Mouse (Mus musculus): ENCODE data around the gene Wdr18.

Gene Wdr18
- long read RNA-seq, experiment 1, transcript Wdr18-201 (10 exons, 3,911 nt): major isoform, 135 of 142 reads
- long read RNA-seq, experiment 1, partial matches to known transcripts: 0 of 142 reads
- long read RNA-seq, experiment 1, other reads (novel, unspliced or antisense): 7 of 142 reads
- long read RNA-seq, experiment 2, transcript Wdr18-201 (10 exons, 3,911 nt): major isoform, 141 of 168 reads
- long read RNA-seq, experiment 2, partial matches to known transcripts: 7 of 168 reads
- long read RNA-seq, experiment 2, other reads (novel, unspliced or antisense): 19 of 168 reads

DNA sequence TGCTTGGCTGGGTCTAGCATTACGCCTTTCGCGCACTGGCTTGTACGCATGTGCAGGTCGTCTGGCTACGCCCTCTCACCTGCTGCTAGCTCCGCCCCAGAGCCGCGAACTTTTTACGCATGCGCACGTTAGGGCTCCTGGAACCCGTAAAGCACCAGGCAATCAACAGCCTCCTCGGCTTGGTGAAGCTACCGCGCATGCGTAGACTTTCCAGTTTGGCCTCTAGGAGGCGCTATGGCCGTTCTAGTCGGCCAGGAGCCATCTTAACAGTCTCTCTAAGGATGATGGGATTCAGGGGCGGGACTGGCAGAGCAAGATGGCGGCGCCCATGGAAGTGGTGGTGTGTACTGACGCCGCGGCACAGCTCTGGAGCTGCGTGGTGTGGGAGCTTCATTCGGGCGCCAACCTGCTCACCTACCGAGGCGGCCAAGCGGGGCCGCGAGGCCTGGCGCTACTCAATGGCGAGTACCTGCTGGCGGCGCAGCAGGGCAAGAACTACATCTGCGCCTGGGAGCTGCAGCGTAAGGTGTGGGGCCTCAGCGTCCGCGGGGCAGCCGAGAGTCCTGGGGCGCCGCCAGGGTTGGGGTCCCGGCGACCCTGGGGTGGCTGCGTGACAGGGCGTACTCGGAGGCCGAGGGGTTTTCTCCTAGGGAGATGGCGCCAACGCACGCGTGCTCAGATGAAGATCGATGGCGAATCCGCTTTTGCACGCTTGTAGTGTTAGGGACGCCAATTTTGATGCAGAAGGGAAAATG, at the start of gene Wdr18:
TSS of gene Wdr18 (plus strand) at position 306 of the 755 bp plus-strand sequence.
- intact Hi-C loops (cut with DNase I): loop anchor here (5.0 kb wide), 3 partner anchors 68 to 177 kb away; partner anchors contain the start of genes Atp5d and Cfd

DNA sequence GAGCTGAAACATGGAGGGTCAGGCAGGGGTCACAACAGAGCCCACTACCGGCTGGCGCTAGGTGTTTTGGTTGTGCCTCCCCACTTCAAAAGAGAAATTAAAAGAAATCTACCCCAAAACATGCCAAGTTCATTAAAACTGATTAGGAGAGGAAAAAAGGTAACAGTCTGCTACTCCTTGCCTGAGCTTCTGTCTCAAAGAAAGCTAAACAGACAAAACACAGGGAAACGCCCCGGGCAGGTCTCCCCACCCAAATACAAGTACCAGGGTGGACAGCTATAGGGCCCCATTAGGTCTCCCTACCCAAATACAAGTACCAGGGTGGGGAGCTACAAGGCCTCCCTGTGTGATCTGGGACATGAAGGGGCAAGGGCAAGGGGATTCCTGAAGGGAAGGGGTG, 49.4 kb upstream of the Wdr18 start, which contains the start of gene Gm26602:
TSS of gene Gm26602 (plus strand) at position 301 of the 400 bp plus-strand sequence.
- intact Hi-C loops (cut with DNase I): no loop called here

DNA sequence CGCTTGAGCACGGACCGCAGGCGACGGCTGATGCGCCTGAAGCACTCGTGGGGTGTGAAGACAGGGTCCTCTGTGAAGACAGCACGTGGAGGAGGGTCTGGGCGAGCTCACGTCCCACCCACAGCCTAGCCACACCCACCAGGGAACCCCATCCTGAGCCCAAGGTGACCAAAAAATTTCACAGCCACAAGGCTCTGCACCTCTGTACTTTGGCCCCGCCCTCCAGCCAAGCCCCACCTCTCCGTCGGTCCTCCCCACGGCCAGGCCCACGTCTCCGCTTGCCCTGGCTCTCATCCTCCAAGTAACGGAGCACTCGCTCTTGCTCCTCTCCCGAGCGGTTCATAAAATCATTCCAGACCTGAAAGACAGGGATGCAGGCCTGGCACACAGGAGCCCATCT, 47.5 kb upstream of the Wdr18 start:
- intact Hi-C loops (cut with DNase I): no loop called here

DNA sequence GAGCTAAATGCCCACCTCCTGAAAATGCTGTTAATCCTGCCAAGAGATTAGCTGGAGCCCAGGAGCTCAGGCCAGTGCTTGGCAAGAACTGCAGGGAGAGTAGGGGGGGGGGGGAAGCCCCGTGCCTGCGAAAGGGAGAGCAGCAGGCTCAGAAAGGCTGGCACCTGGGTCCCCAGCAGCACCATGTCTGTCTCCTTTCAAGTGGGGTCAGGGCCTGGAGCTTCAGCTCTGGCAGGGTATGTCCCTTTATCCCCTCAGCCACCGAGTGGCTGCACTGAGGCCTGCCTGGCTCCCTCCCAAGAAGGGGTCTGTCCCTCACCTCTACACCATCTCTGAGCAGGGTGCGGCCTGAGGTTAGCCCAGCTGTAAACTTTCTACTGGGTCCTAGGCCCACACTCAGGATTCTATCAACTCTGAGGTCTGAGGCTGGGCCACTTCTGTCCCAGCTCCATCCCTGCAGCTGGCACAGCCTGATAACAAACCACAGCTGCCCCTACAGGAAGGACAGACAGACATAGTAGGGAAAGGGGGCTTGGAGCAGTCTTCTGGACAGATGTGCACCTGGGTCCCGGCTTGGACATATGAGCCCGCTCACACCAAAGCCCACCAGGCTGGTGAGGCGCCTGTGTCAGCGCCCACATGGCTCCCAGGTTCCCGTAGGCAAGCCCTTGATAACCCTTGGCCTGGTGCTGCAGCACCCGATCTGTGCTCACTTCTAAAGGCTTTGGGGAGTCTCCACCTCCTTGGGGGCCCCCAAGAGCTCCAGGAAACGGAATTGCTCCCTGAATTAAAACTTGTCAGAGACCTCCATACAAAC, 45.6 kb upstream of the Wdr18 start:
- intact Hi-C loops (cut with DNase I): no loop called here

DNA sequence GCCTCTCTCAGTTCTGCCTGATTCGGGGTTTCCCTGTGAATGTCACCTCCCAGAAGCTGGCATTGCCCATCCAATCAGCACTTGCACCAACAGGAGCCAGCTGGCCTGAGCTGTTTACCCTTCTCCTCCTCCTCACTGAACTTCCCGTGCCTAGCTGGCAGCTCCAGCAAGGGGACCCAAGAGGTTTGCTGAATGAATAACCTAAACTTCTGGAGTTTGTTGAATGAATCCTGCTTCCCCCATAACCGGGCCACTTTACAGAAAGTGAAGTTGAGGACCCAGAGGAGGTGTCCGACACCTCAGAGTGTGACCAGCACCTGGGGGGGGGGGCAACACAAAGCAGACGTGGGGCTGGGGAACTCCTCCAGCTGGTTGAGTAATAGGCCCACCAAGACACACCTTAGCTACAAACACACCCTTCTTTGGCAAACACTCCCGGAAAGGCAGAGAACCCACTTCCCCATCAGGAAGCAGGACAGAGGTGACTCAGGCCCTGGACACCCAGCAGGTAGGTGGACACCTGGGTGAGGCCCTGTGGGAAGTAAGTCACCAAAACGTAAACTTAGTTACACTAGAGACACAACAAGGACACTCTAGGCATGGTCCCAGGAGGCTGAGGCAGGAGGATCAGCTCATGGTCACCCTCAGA, 44.9 kb upstream of the Wdr18 start:
- intact Hi-C loops (cut with DNase I): no loop called here

DNA sequence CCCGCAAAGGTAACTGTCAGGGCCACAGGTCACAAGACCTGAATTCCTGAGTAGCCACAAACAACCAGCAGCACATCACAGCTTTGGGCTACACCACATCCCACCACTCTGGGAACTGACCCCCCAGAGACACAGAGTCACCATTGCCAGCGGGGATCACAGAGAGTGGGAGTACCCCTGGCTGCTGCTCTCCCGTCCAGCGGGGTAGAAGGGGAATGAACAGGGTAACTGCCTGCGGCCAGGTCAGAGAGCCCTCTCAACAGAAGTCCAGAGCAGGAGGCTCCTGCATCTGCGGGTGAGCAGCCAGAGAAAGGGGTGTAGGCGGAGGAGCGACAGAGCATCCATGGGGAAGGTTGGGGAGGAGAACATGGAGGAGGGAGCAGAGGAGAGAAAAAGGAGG, 43.9 kb upstream of the Wdr18 start:
- intact Hi-C loops (cut with DNase I): no loop called here

DNA sequence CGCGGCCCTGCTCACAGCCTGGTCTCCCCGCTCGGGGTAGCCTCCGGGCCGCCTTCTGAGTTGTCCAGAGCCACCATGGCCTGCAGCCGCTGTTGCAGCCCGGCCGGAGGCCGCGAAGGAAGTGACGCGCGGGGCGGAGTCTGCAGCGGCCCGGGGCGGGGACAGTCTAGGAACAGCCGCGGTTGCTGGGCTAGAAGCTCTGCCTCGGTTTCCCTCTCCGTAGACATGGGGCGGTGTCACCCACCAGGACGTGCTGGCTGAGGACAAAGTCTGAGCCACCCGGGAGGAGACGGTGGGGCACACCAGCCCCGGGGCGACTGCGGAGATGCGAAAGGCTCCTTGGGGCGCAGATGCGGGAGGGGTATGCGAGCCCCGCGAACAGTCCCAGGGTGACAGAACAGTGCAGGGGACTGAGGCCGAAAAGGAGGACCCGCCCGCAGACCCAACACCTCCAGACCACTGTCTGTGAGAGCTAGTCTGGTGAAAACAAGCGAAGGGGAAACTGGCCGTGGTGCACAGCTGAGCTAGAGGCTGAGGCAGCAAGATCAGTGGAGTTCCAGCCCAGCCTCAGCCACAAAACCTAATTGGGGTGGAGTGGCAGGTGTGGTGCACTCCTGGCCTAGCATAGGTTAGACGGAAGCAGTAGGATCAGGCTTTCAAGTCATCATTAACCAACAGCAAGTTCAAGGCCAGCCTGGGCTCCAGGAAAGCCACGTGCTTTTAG, 43.0 kb upstream of the Wdr18 start, which contains the start of gene Kiss1r:
TSS of gene Kiss1r (plus strand) at position 164 of the 724 bp plus-strand sequence.
- intact Hi-C loops (cut with DNase I): no loop called here

DNA sequence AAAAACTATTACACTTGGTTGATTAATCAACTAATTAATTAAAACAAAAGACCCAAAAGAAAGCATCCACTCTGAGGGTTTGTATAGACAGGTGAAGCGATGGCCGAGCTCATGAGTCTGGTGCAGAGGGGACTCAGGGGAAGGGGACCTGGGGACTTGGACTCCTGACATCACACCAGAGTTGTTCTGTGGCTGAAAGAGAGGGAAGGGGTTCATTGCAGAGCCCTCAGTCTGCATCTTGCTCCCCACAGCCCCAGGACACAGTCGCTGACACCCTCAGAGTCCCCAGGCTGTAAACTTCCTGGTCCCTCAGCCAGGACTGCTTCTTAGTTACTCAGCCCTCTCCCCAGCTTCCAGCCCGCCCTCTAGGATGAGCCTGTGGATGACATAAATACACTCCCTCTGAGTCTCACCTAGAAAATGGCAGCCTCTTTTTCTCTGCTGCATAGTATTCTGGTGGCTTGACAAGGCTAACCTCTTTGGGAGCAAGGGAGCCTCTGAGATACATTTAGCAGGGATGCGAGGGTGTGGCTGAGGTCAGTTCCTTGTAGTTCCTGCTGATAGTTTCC, 42.3 kb upstream of the Wdr18 start:
- intact Hi-C loops (cut with DNase I): no loop called here

DNA sequence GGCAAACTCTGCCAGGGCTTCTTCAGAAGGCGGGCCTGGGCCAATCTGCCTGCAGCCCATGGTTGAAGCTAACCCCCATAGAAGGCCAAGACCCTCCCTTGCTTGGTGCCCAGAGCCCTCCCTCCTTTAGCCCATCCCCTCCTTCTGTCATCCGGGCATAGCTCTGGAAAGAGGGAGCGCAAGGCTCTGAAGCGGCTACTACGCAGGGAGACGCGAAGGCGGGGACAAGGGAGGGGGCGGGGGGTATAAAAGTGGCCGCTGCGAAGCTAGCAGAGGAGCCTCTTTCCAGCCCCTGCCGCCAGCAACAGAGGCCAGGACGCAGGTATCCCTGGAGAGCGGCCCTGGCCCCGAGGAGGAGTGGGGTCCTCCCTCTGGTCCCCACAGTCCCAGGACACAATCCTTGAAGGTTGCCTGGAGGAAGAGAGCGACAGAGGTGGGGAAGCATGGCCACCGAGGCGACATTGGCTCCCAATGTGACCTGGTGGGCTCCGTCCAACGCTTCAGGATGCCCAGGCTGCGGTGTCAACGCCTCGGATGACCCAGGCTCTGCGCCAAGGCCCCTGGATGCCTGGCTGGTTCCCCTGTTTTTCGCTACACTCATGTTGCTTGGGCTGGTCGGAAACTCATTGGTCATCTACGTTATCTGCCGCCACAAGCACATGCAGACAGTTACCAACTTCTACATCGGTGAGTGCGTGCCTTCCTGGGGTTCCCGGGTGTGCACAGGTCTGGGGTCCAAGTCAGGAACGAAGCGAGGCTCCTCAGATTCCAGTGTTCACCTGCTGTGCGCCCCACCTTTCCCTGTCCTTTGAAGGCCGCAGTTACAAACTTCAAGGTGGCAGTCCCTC, 41.5 kb upstream of the Wdr18 start:
- intact Hi-C loops (cut with DNase I): no loop called here

DNA sequence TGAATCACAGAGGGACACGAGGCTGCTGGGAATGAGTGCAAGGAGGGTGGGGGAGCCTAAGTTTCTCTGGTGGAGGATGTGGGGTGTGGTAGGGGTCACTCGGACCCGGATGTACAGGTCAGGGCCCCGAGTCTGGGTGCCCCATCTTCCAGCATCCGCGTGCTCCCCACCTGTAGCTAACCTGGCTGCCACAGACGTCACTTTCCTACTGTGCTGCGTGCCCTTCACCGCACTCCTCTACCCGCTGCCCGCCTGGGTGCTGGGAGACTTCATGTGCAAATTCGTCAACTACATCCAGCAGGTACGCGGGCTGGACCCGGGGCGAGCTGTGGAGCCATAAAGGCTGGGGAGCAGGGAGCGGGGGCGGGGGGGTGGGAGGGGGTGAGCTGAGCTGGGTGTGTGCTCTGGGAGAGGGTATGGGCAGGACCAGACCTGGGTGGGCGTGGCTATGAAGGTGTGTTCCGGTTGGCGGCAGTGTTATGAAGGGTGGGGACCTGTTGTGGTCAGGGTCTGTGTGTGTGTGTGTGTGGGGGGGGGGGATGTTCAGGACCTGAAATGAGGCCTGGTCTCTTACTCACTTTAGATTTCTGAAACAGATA, 40.6 kb upstream of the Wdr18 start:
- intact Hi-C loops (cut with DNase I): no loop called here

DNA sequence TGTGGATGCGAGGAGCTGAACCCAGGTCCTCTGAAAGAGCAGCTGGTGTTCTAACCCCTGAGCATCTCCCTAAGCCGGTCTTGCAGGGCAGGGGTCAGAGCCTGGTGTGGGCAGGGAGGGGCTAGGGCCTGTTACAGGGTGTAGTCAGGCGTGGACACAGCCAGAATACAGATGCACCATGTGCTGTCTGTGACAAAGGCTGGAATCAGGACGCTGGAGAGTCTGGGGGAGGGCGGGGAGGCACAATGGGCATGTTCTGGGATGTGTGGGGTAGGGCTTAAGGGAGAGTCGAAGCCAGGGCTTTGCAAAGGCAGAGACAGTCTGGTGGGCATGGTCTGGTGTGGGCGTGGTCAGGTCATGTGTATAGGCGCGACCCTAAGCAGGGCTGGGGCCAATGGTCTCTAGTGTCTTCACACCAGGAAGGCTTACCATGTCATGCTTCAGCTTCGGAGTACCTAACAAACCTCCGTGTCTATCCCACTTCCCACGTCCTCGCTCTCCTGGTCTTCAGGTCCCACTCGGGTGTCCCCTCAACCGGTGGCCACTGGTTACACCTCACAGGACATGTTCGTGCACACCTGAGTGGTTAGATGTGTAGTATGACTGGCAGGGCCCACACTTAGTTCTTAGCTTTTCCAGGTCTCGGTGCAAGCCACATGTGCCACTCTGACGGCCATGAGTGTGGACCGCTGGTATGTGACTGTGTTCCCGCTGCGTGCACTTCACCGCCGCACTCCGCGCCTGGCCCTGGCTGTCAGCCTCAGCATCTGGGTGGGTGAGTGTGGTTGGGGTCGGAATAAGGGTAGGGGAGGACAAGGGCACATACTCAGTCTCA, 39.7 kb upstream of the Wdr18 start:
- intact Hi-C loops (cut with DNase I): loop anchor here (5.0 kb wide), 1 partner anchor 38 kb away; no protein-coding TSS in a partner anchor

DNA sequence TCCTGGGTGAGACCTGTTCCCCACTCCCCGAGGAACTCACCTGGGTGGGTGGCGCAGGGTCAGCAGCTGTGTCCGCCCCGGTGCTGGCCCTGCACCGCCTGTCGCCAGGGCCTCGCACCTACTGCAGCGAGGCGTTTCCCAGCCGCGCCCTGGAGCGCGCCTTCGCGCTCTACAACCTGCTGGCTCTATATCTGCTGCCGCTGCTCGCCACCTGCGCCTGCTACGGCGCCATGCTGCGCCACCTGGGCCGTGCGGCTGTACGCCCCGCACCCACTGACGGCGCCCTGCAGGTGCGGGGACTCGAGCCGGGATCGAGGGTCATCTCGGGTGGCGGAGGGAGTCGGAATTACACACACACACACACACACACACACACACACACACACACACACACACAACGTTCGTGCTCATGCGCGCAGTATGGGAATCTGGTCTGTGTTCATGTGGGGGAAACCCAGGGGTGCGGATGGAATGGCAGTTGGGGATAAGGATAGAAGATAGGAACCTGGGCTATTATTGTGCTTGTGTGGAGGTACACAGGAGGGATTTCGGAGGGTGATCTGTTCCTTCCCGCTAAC, 38.9 kb upstream of the Wdr18 start, which contains the start of gene R3hdm4:
TSS of gene R3hdm4 (minus strand) at position 251 of the 578 bp plus-strand sequence.
- intact Hi-C loops (cut with DNase I): loop anchor here (5.0 kb wide), 1 partner anchor 39 kb away; no protein-coding TSS in a partner anchor

DNA sequence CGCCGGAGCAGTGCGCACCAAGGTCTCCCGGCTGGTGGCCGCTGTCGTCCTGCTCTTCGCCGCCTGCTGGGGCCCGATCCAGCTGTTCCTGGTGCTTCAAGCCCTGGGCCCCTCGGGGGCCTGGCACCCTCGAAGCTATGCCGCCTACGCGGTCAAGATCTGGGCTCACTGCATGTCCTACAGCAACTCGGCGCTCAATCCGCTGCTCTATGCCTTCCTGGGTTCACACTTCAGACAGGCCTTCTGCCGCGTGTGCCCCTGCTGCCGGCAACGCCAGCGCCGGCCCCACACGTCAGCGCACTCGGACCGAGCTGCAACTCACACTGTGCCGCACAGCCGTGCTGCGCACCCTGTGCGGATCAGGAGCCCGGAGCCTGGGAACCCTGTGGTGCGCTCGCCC, 38.4 kb upstream of the Wdr18 start:
- intact Hi-C loops (cut with DNase I): loop anchor here (5.0 kb wide), 1 partner anchor 39 kb away; no protein-coding TSS in a partner anchor

DNA sequence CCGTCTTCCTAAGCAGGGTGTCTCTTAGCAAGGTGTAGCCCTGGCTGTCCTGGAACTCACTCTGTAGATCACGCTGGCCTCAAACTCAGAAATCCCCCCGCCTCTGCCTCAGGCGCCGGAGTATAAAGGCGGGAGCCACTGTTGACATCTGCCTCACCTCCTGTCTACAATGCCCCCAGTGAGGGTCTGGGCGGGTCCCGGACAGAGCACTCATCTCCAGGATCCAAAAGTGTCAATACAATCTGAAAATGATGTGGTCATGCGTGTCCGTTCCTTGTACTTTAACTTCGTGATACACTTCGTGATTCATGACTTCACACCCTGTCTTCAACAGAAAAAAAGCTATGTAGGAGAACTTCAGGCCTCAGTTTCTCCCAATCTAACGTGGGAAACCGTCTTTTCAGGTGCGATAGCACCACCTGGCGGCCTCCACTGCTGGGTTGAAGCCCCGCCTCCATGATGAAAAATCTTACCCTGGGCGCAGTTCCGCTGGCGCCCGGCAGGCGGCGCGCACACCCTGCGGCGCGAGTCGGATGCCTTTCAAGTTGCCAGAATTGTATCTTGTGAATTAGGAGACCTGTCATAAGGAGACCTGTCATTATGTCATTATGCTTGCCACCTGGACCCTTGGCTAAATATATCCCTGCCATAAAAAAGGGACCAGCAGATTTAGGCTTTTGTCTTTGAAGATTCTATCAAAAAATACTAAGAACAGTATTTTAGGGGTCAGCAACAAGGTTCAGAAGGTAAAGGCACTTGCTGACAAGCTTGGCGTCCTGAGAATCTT, 34.8 kb upstream of the Wdr18 start:
- intact Hi-C loops (cut with DNase I): loop anchor here (1.0 to 5.0 kb wide), 4 partner anchors 29 to 90 kb away; no protein-coding TSS in a partner anchor

DNA sequence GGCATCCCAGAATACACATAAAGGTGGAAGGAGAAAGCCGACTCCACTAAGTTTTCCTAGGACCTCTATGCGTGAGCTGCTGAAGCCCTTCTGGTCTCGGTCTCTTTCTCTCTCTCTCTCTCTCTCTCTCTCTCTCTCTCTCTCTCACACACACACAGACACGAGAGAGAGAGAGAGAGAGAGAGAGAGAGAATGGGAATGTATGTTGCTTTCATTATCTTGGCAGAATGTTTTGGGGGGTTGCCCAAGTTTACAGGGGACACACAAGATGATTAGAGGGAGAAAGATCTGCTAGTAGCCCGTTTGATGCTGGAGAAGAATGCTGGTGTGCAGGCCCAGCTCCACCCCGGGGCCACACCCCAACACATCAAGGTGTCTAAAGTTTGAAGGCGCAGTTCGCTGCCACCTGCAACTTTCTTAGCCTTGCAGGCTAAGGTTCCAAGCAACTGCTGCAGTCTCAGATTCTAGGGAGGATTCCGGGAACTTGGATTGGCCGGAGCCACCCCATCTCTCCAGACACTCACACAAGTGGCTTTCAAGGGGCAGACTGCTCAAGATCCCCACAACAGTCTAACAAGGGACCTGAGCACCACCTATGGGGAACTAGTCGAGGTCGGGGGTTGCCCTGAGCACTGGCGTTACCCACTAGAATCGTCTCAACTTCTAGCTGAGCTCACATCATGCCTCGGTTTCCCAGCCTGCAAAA, 34.0 kb upstream of the Wdr18 start:
- intact Hi-C loops (cut with DNase I): loop anchor here (1.0 kb wide), 2 partner anchors 28 to 32 kb away; no protein-coding TSS in a partner anchor

Data from adrenal gland (tissue).